Mouse (Mus musculus) bone marrow, adult 2 months (tissue): ENCODE measurements around the gene Cd274.

Experiments
- CTCF ChIP-seq: fragments of 200-500 bp; IDR thresholded peaks from 2 replicates; pipeline ENCODE4 v1.5.1; 2011; ENCODE audit warnings: low read length, control low read depth; ENCODE audit not compliant: control insufficient read depth, insufficient read depth
- POLR2A ChIP-seq: fragments of 200-500 bp; IDR thresholded peaks from 2 replicates; pipeline ENCODE4 v1.6.1; 2011; ENCODE audit warnings: low read depth, mild to moderate bottlenecking, control low read depth, low read length, borderline replicate concordance; ENCODE audit not compliant: control insufficient read depth

DNA sequence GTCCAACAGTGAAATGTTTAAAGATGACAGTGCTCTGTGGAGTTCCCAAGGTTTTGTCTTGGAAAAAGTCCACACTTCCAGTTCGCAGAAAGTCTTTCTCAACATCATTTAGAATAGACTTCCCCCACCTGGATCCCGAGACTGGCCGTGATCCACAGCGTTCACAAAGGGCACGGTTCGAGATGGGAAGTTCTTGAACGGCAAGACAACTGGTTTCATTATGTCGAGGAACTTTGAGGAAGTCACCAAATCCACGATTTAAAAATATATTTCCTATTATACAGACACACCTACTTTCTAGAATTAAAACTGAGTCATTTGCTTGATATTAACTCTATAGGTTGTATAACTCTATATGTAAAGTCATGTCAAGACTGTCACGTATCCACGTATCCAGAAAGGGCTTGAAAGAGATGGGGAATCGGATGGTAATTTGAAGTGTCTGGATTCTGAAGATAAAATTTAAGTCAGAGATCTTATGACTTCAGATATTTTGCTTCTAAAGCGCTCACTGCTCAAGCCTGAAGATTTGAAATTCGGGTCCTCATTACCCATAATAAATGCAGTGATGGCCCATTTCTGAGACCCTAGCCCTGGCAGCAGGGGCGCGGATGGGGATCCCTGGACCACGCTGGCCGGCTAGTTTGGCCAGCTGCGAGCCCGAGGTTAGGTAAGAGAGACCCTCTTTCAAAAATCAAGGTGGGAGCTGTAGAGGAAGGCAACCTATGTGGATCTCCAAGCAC is 858 bp upstream of the Cd274 start:
- TF ChIP-seq POLR2A, result no peak
- no peak for TF ChIP-seq CTCF
